In the genomic region with DNA sequence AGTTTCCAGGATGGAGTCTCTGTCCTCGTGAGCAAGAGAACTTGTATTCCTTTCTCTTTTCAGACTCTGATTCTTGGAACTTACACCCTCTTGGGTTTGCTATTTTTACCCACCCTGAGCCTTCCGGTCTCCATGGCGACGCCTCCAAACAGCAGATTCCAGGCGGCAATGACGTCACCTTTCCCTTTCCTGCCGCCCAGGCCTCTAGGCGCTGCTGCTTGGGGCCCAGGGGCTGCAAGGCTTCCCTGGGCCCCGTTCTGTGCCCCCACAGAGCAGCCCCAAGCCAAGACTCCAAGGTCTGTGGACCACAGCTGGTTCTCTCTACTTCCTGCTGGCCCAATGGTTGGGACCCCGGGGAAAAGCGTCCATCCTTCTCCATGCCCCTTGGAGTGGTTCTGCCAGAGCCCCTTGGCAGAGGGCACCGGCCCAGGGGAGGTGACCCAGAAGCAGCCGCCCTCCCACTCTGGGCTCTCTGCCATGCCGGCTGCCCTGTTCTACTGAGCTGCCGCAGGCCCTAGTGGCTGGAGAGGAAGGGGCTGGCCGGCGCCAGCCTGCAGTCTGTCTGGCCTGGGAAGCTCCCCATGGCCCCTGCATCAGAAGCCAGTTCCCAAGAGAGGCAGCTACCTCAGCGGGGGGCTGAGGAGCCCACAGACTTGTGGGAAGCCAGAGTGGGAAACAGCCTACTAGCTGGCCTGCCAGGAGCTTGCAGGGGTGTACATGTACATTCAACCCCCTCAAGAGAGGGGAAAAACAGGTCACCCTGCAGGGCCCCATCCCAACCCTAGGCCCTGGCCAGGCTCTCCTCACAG, we compare ENCODE assay signal across 8 mouse cellular contexts. TPM values are rescaled to one million over a fixed set of nuclear protein-coding genes. Genes with fewer than 3 reads are reported as not detected.
DNase-seq lines count a peak whose midpoint lies in the region; ATAC-seq lines count a peak whose summit lies in the region.

No protein-coding gene starts in this region.

- no peaks in the 10 kb centered on the region for H3K36me3 ChIP-seq in hindbrain, embryonic 16.5 days (ENCODE audit: control insufficient read depth, insufficient read depth, low read length)

- peak; percentile 61 for ATAC-seq in common myeloid progenitor, adult 5-6 weeks (replicated peaks; ENCODE audit: low read depth, poor library complexity, severe bottlenecking)
- ATAC-seq in hindbrain, embryonic 16.5 days: peak; percentile 94

- peak overlapping the region; percentile 46 for H3K9ac ChIP-seq in hindbrain, embryonic 16.5 days (ENCODE audit: low read depth, low read length)

- 0 out of 2 replicates have a peak overlapping the region, but pooled peaks have one; percentile 1 for H3K4me3 ChIP-seq in hindbrain, embryonic 16.5 days (ENCODE audit: low read length)

- no peaks in the 10 kb centered on the region for H3K27me3 ChIP-seq in hindbrain, embryonic 16.5 days (replicated peaks; ENCODE audit: control insufficient read depth, insufficient read depth, low read length)

- peak overlapping the region; percentile 86 for H3K27ac ChIP-seq in hindbrain, embryonic 16.5 days (ENCODE audit: low read depth, low read length)

- H3K9me3 ChIP-seq in hindbrain, embryonic 16.5 days (ENCODE audit: control insufficient read depth, low read length): no peaks in the 10 kb centered on the region

- H3K4me1 ChIP-seq in hindbrain, embryonic 16.5 days (ENCODE audit: control insufficient read depth, insufficient read depth, low read depth, low read length): peaks cover 27% of the 10 kb centered on the region

- peak overlapping the region; percentile 36 for H3K4me2 ChIP-seq in hindbrain, embryonic 16.5 days (ENCODE audit: low read length)

- peak; percentile 71 to 77 for DNase-seq in adrenal gland, adult 18-20 months (ENCODE audit: low spot score in 2 of 2)
- peak; percentile 82 to 90 for DNase-seq in gastrocnemius, adult 8-10 months (ENCODE audit: low spot score in 2 of 2)
- DNase-seq in layer of hippocampus, postnatal 36 days: peak; percentile 87 to 90
- peak; percentile 97 for DNase-seq in lung, postnatal 10 days
- peak; percentile 96 for DNase-seq in right cerebral cortex, adult 18-20 months
- DNase-seq in spleen, postnatal 4 days (ENCODE audit: low spot score in 2 of 2): no peak

- WGBS in hindbrain, embryonic 16.5 days: 12% methylated on average over 17 of the region's 18 CpGs

RNA-seq across cellular contexts. Expression of a gene that starts 13.1 kb away (rescaled TPM):
- 10 to 100 TPM; 47.5 to 60.6 TPM for total RNA-seq in adrenal gland, adult 18-20 months (2021)
- total RNA-seq in common myeloid progenitor, adult 5-6 weeks (2017): 8.4 and 9.9 TPM in 2 replicates
- total RNA-seq in gastrocnemius, adult 8-10 months (2022): 10 to 100 TPM; 25.8 to 29.6 (median 28.3) TPM
- 11.1 TPM in 2 replicates for polyA plus RNA-seq in hindbrain, embryonic 16.5 days (2015; fragmentation: Nextera tagmentation; extraction: Ambion mirVana)
- total RNA-seq in layer of hippocampus, postnatal 36 days (2021): 100 to 1,000 TPM; 126 to 132 TPM

RNA-seq across cellular contexts. Expression of a gene that starts 14.1 kb away (rescaled TPM):
- 10 to 100 TPM; 46.6 to 54.5 TPM for total RNA-seq in adrenal gland, adult 18-20 months (2021)
- total RNA-seq in common myeloid progenitor, adult 5-6 weeks (2017): 25.5 and 25.9 TPM in 2 replicates
- total RNA-seq in gastrocnemius, adult 8-10 months (2022): 1 to 10 TPM; 3.6 to 6.8 (median 5.0) TPM
- polyA plus RNA-seq in hindbrain, embryonic 16.5 days (2015; fragmentation: Nextera tagmentation; extraction: Ambion mirVana): 72.1 and 72.5 TPM in 2 replicates
- 10 to 100 TPM; 30.9 to 35.1 TPM for total RNA-seq in layer of hippocampus, postnatal 36 days (2021)

Comparison
In these comparisons a context has a peak if more than half of its experiments do, and no peak if none do; other contexts are left out.
1. DNase-seq: peak in adrenal gland, adult 18-20 months (2 of 2), gastrocnemius, adult 8-10 months (2 of 2), layer of hippocampus, postnatal 36 days (2 of 2), lung, postnatal 10 days (single experiment) and right cerebral cortex, adult 18-20 months (single experiment); none in spleen, postnatal 4 days (0 of 2).